Mouse (Mus musculus) right cerebral cortex, postnatal 4 days (tissue): ENCODE results near the gene Osm.

Experiments used
- DNase-seq: peaks from one replicate; pipeline ENCODE4 v3.0.0-alpha.2; 2022

Gene Osm

GRCm38 (mm10) chr11:4276411-4276861, 40.2 kb downstream of the Osm start:
- DNase-seq = no peak

- no peak for DNase-seq
Observed at GRCm38 (mm10) chr11:4279909-4280308, 43.7 kb downstream of the Osm start.

- no peak for DNase-seq
Observed at GRCm38 (mm10) chr11:4281852-4282251, 45.6 kb downstream of the Osm start.

- DNase-seq = no peak
Observed at GRCm38 (mm10) chr11:4283627-4284026, 47.4 kb downstream of the Osm start.

DNA sequence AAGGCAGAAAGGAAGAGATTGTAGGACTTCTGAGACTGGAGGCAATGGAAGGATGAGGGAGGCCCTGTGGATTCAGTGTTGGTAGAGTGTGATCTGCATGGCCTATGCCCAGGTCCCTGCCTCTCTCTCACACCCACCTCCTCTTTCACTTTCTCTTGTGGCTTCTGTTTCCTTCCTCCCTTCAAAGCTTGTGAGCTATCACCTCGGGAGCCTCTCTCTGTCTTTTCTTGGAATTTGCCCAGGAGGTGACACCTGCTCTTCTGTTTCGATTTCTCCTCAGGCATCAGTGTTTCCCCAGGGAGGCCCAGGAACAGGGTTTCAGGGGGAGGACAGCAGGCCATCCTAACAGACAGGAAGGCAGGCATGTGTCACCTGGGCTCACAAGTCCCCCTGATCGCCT, 53.1 kb downstream of the Osm start:
- DNase-seq = no peak
